Mouse (Mus musculus) stomach, embryonic 14.5 days (tissue): Measurements from ENCODE around the gene Mtcl1. TPM values are rescaled to one million over a fixed set of nuclear protein-coding genes. Genes with fewer than 3 reads are reported as not detected.

Experiments
- ATAC-seq: fragments of 200-750 bp; cut with Nextera tagmentation; 2 replicates; pipeline ENCODE4 v1.8.0; 2017; ENCODE audit warnings: low read depth, moderate TSS enrichment; ENCODE audit not compliant: insufficient number of reproducible peaks, insufficient read depth, low FRiP score
- H3K27ac ChIP-seq: fragments of 300-500 bp; sonication (generic); 2 replicates; pipeline ENCODE4 v1.5.1; 2014; ENCODE audit warnings: mild to moderate bottlenecking, low read length, moderate library complexity, mixed read lengths
- H3K27me3 ChIP-seq: fragments of 300-500 bp; sonication (generic); 2 replicates; pipeline ENCODE4 v1.6.1; 2014; ENCODE audit warnings: low read length, control low read depth, mixed read lengths; ENCODE audit not compliant: control insufficient read depth, insufficient read depth
- H3K36me3 ChIP-seq: fragments of 300-500 bp; sonication (generic); 2 replicates; pipeline ENCODE4 v1.6.1; 2014; ENCODE audit warnings: mild to moderate bottlenecking, control low read depth, low read length, moderate library complexity, mixed read lengths; ENCODE audit not compliant: control insufficient read depth, insufficient read depth
- H3K4me1 ChIP-seq: fragments of 300-500 bp; sonication (generic); 2 replicates; pipeline ENCODE4 v1.6.1; 2014; ENCODE audit warnings: low read length, control low read depth, mixed read lengths; ENCODE audit not compliant: control insufficient read depth, insufficient read depth
- H3K4me2 ChIP-seq: fragments of 300-500 bp; sonication (generic); replicated peaks from 2 replicates; pipeline ENCODE4 v1.6.1; 2014; ENCODE audit warnings: low read depth, low read length, control low read depth
- H3K4me3 ChIP-seq: fragments of 300-500 bp; sonication (generic); 2 replicates; pipeline ENCODE4 v1.5.1; 2014; ENCODE audit warnings: low read depth, low read length, control low read depth
- H3K9ac ChIP-seq: fragments of 300-500 bp; sonication (generic); replicated peaks from 2 replicates; pipeline ENCODE4 v1.6.1; 2014; ENCODE audit warnings: low read depth, mild to moderate bottlenecking, control low read depth, low read length, moderate library complexity, mixed read lengths
- H3K9me3 ChIP-seq: fragments of 300-500 bp; sonication (generic); 2 replicates; pipeline ENCODE4 v1.6.1; 2016; ENCODE audit warnings: low read depth, low read length, control low read depth; ENCODE audit not compliant: control insufficient read depth
- whole genome bisulfite sequencing: fragments of 180-500 bp; shearing (Covaris S2); extraction: QIAGEN DNeasy Blood & Tissue Kit; methylation state at CpG from one replicate; pipeline ENCODE4 v1.1.7; 2014; 5-methylcytosine and 5-hydroxymethylcytosine counted together
- polyA plus RNA-seq: library from polyadenylated mRNA; unstranded; fragments of >200 nt; fragmentation: Nextera tagmentation; extraction: Ambion mirVana; gene quantifications from 2 replicates; pipeline ENCODE4 v1.2.1, GENCODE M21; 2014

Mtcl1 gene
- polyA plus RNA-seq, 1 experiment from 2014 or later: 14.7 TPM

GRCm38 (mm10) chr17:66394571-66394970 lies 55.0 kb downstream of the Mtcl1 start:
- Histone ChIP-seq H3K4me3 (no peak overlapping the region), H3K27ac (no peak overlapping the region), H3K9ac (no peak overlapping the region), H3K9me3 (no peaks in the 10 kb centered on the region), H3K4me2 (no peak overlapping the region), H3K27me3 (no peaks in the 10 kb centered on the region), H3K4me1 (0 out of 2 replicates have a peak, but pooled peaks cover 6% of the 10 kb centered on the region), H3K36me3 (no peaks in the 10 kb centered on the region)
- 15% methylated on average over 9 of the region's 9 CpGs for WGBS
- ATAC-seq: 0 out of 2 replicates have a peak, but pooled peaks have one; percentile 53

GRCm38 (mm10) chr17:66388307-66388706 lies 61.2 kb downstream of the Mtcl1 start:
- ATAC-seq: no peak
- 0 out of 2 replicates have a peak, but pooled peaks cover 2% of the 10 kb centered on the region for H3K36me3 ChIP-seq
- WGBS: 78% methylated on average over 4 of the region's 4 CpGs
- H3K27me3 ChIP-seq: no peaks in the 10 kb centered on the region
- H3K4me2 ChIP-seq: no peak overlapping the region
- H3K4me1 ChIP-seq: no peaks in the 10 kb centered on the region
- H3K9ac ChIP-seq: no peak overlapping the region
- H3K9me3 ChIP-seq: no peaks in the 10 kb centered on the region; the same call in 1 of the 2 replicates
- no peak overlapping the region for H3K4me3 ChIP-seq
- no peak overlapping the region for H3K27ac ChIP-seq

- Histone ChIP-seq H3K9me3 (no peaks in the 10 kb centered on the region), H3K9ac (no peak overlapping the region), H3K4me3 (no peak overlapping the region), H3K27ac (no peak overlapping the region), H3K27me3 (no peaks in the 10 kb centered on the region), H3K36me3 (0 out of 2 replicates have a peak, but pooled peaks cover 2% of the 10 kb centered on the region), H3K4me2 (no peak overlapping the region), H3K4me1 (no peaks in the 10 kb centered on the region)
- WGBS: 68% methylated on average over 6 of the region's 6 CpGs
- no peak for ATAC-seq
These were observed 68.2 kb downstream of the Mtcl1 start for GRCm38 (mm10) chr17:66381338-66381737.

GRCm38 (mm10) chr17:66379900-66380857 lies 69.4 kb downstream of the Mtcl1 start:
- no peak overlapping the region for H3K4me2 ChIP-seq

GRCm38 (mm10) chr17:66379308-66379707 lies 70.2 kb downstream of the Mtcl1 start:
- no peak for ATAC-seq

More at GRCm38 (mm10) chr17:66379900-66380857, 69.4 kb downstream of the Mtcl1 start:
- 92% methylated on average over 22 of the region's 22 CpGs for WGBS
- no peak overlapping the region for H3K9ac ChIP-seq
- no peaks in the 10 kb centered on the region for H3K4me1 ChIP-seq
- no peak for ATAC-seq
- no peak overlapping the region for H3K4me3 ChIP-seq
- H3K27me3 ChIP-seq: no peaks in the 10 kb centered on the region
- no peaks in the 10 kb centered on the region for H3K9me3 ChIP-seq
- H3K36me3 ChIP-seq: 0 out of 2 replicates have a peak, but pooled peaks cover 2% of the 10 kb centered on the region
- no peak overlapping the region for H3K27ac ChIP-seq

GRCm38 (mm10) chr17:66378127-66378526 lies 71.4 kb downstream of the Mtcl1 start:
- H3K36me3 ChIP-seq: no peaks in the 10 kb centered on the region
- no peak overlapping the region for H3K4me2 ChIP-seq
- H3K27ac ChIP-seq: no peak overlapping the region
- no peaks in the 10 kb centered on the region for H3K4me1 ChIP-seq
- no peak overlapping the region for H3K9ac ChIP-seq
- no peaks in the 10 kb centered on the region for H3K9me3 ChIP-seq
- WGBS: 94% methylated on average over 17 of the region's 17 CpGs
- no peak for ATAC-seq
- H3K4me3 ChIP-seq: no peak overlapping the region
- H3K27me3 ChIP-seq: no peaks in the 10 kb centered on the region

More at GRCm38 (mm10) chr17:66379308-66379707, 70.2 kb downstream of the Mtcl1 start:
- Histone ChIP-seq H3K4me1 (no peaks in the 10 kb centered on the region), H3K27me3 (no peaks in the 10 kb centered on the region), H3K4me2 (no peak overlapping the region), H3K9ac (no peak overlapping the region), H3K9me3 (no peaks in the 10 kb centered on the region), H3K36me3 (0 out of 2 replicates have a peak, but pooled peaks cover 2% of the 10 kb centered on the region), H3K27ac (no peak overlapping the region), H3K4me3 (no peak overlapping the region)
- WGBS: 96% methylated on average over 24 of the region's 24 CpGs

GRCm38 (mm10) chr17:66374633-66375272 lies 74.8 kb downstream of the Mtcl1 start:
- no peaks in the 10 kb centered on the region for H3K27me3 ChIP-seq
- H3K9me3 ChIP-seq: no peaks in the 10 kb centered on the region
- H3K36me3 ChIP-seq: no peaks in the 10 kb centered on the region
- no peak overlapping the region for H3K9ac ChIP-seq
- ATAC-seq: no peak
- no peak overlapping the region for H3K27ac ChIP-seq
- 53% methylated on average over 14 of the region's 14 CpGs for WGBS
- H3K4me2 ChIP-seq: no peak overlapping the region
- H3K4me1 ChIP-seq: no peaks in the 10 kb centered on the region
- H3K4me3 ChIP-seq: no peak overlapping the region

- no peaks in the 10 kb centered on the region for H3K36me3 ChIP-seq
- H3K4me2 ChIP-seq: no peak overlapping the region
- H3K4me3 ChIP-seq: no peak overlapping the region
- 75% methylated on average over 9 of the region's 9 CpGs for WGBS
- H3K4me1 ChIP-seq: no peaks in the 10 kb centered on the region
- no peak overlapping the region for H3K27ac ChIP-seq
- ATAC-seq: no peak
- no peak overlapping the region for H3K9ac ChIP-seq
- no peaks in the 10 kb centered on the region for H3K9me3 ChIP-seq
- H3K27me3 ChIP-seq: no peaks in the 10 kb centered on the region
These were observed 78.7 kb downstream of the Mtcl1 start for GRCm38 (mm10) chr17:66370867-66371266.
